9 mouse cellular contexts compared by ENCODE assay signal in the genomic region with DNA sequence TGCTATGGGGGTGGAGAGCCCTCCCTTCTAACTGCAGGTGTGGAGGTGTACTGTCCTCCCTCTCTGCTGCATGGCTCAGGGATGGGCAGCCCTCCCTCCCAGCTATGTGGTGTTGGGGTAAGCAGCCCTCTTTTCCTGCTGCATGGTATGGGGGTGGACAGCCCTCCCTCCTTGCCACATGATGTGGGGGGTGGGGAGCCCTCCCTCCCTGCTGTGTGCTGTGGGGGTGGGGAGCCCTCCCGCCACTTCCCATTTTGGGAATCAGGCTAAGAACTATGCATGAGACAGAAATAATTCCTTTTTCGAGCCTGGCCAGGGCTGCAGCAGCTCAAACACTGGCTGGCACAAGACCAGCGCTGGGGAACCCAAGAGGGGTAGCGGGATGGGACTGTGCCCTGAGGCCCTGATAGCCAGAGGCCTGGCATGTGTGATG. TPM values are rescaled to one million over a fixed set of nuclear protein-coding genes. Genes with fewer than 3 reads are reported as not detected.
DNase-seq lines count a peak whose midpoint lies in the region; ATAC-seq and TF ChIP-seq lines count a peak whose summit lies in the region.
"Had no signal": no experiment of that assay in that cellular context is flagged by ENCODE, and none has a peak within 500 bp of the region (broad histone marks: within the 10 kb centered on the region; RNA-seq: fewer than 3 reads in every experiment).

No protein-coding gene starts in this region.

- no peak for TF ChIP-seq POLR2A in cortical plate, adult 2 months (IDR thresholded peaks at IDR 0.05; ENCODE audit: extremely low read depth, insufficient read depth, low read length)
- no peak for TF ChIP-seq POLR2A in thymus, adult 2 months (IDR thresholded peaks at IDR 0.05; ENCODE audit: control insufficient read depth, extremely low read depth, insufficient read depth, low read length, poor library complexity)

- no peak overlapping the region for H3K9ac ChIP-seq in hindbrain, postnatal 0 days (replicated peaks; ENCODE audit: low read length)
- no peak overlapping the region for H3K9ac ChIP-seq in hindbrain, embryonic 12.5 days
- peak overlapping the region; percentile 42; the same call in 1 of the 2 replicates for H3K9ac ChIP-seq in midbrain, postnatal 0 days (replicated peaks; ENCODE audit: low read length, poor library complexity, severe bottlenecking)

- WGBS in hindbrain, postnatal 0 days: 33% methylated on average over 4 of the region's 4 CpGs
- WGBS in hindbrain, embryonic 12.5 days: 62% methylated on average over 4 of the region's 4 CpGs
- 25% methylated on average over 4 of the region's 4 CpGs for WGBS in midbrain, postnatal 0 days
- WGBS in thymus, adult 2 months: 61% methylated on average over 4 of the region's 4 CpGs

- H3K27ac ChIP-seq in hindbrain, postnatal 0 days: no peak overlapping the region
- H3K27ac ChIP-seq in hindbrain, embryonic 12.5 days: no peak overlapping the region
- H3K27ac ChIP-seq in cortical plate, adult 2 months (ENCODE audit: insufficient read depth, low read length): peak overlapping the region; percentile 95
- H3K27ac ChIP-seq in midbrain, postnatal 0 days (ENCODE audit: low read depth, low read length): no peak overlapping the region
- no peak overlapping the region for H3K27ac ChIP-seq in thymus, adult 2 months (ENCODE audit: control insufficient read depth, insufficient read depth, low read length)

- DNase-seq in hindbrain, postnatal 0 days (ENCODE audit: low spot score): peak; percentile 34
- DNase-seq in heart, postnatal 4 days: peak; percentile 71
- DNase-seq in midbrain, postnatal 0 days (ENCODE audit: low spot score): peak; percentile 39
- DNase-seq in thymus, adult 2 months: no peak
- DNase-seq in gastrocnemius, postnatal 10 days: no peak

- H3K9me3 ChIP-seq in hindbrain, postnatal 0 days (ENCODE audit: low read length): no peaks in the 10 kb centered on the region
- no peaks in the 10 kb centered on the region; the same call in 1 of the 2 replicates for H3K9me3 ChIP-seq in hindbrain, embryonic 12.5 days (replicated peaks)
- no peaks in the 10 kb centered on the region for H3K9me3 ChIP-seq in midbrain, postnatal 0 days (ENCODE audit: low read length)
- H3K9me3 ChIP-seq: G1E had no signal

- no peaks in the 10 kb centered on the region for H3K36me3 ChIP-seq in hindbrain, postnatal 0 days (ENCODE audit: insufficient read depth, low read length)
- H3K36me3 ChIP-seq in hindbrain, embryonic 12.5 days: no peaks in the 10 kb centered on the region
- H3K36me3 ChIP-seq in midbrain, postnatal 0 days (ENCODE audit: insufficient read depth, low read length): no peaks in the 10 kb centered on the region; the same call in 1 of the 2 replicates
- H3K36me3 ChIP-seq in thymus, adult 2 months (ENCODE audit: control insufficient read depth, insufficient read depth, low read length): no peaks in the 10 kb centered on the region
- H3K36me3 ChIP-seq: G1E had no signal

- no peak for TF ChIP-seq CTCF in hindbrain, postnatal 0 days (IDR thresholded peaks at IDR 0.05; ENCODE audit: low read depth)
- TF ChIP-seq CTCF in cortical plate, adult 2 months (IDR thresholded peaks at IDR 0.05; ENCODE audit: extremely low read depth, insufficient read depth, low read length): no peak
- TF ChIP-seq CTCF in midbrain, postnatal 0 days (IDR thresholded peaks at IDR 0.05): no peak
- TF ChIP-seq CTCF in thymus, adult 2 months (IDR thresholded peaks at IDR 0.05; ENCODE audit: borderline replicate concordance, control insufficient read depth, extremely low read depth, insufficient read depth, low read length, poor library complexity): no peak

- H3K4me1 ChIP-seq in hindbrain, postnatal 0 days (ENCODE audit: insufficient read depth, low read length): peaks cover 10% of the 10 kb centered on the region; the same call in 1 of the 2 replicates
- H3K4me1 ChIP-seq in hindbrain, embryonic 12.5 days: peaks cover 13% of the 10 kb centered on the region
- H3K4me1 ChIP-seq in cortical plate, adult 2 months (ENCODE audit: control insufficient read depth, insufficient read depth, low read length): peaks cover 20% of the 10 kb centered on the region
- H3K4me1 ChIP-seq in midbrain, postnatal 0 days (ENCODE audit: insufficient read depth, low read length): no peaks in the 10 kb centered on the region
- no peaks in the 10 kb centered on the region for H3K4me1 ChIP-seq in thymus, adult 2 months (replicated peaks; ENCODE audit: control insufficient read depth, insufficient read depth, low read length)

- no peak overlapping the region for H3K4me3 ChIP-seq in hindbrain, postnatal 0 days (ENCODE audit: low read length)
- no peak overlapping the region for H3K4me3 ChIP-seq in hindbrain, embryonic 12.5 days
- H3K4me3 ChIP-seq in cortical plate, adult 2 months (ENCODE audit: insufficient read depth, low read length): no peak overlapping the region
- H3K4me3 ChIP-seq in midbrain, postnatal 0 days (ENCODE audit: low read depth, low read length): no peak overlapping the region
- no peak overlapping the region for H3K4me3 ChIP-seq in thymus, adult 2 months (ENCODE audit: control insufficient read depth, insufficient read depth, low read length)

- no peaks in the 10 kb centered on the region for H3K27me3 ChIP-seq in hindbrain, postnatal 0 days (ENCODE audit: insufficient read depth, low read length)
- H3K27me3 ChIP-seq in hindbrain, embryonic 12.5 days: no peaks in the 10 kb centered on the region
- no peaks in the 10 kb centered on the region for H3K27me3 ChIP-seq in midbrain, postnatal 0 days (ENCODE audit: insufficient read depth, low read length)
- no peaks in the 10 kb centered on the region for H3K27me3 ChIP-seq in thymus, adult 2 months (ENCODE audit: control insufficient read depth, insufficient read depth, low read length)

- ATAC-seq in hindbrain, postnatal 0 days: peak; percentile 61
- no peak for ATAC-seq in hindbrain, embryonic 12.5 days (ENCODE audit: low FRiP score)
- 0 out of 2 replicates have a peak, but pooled peaks have one; percentile 52 for ATAC-seq in midbrain, postnatal 0 days (ENCODE audit: low FRiP score)
- no peak for ATAC-seq in monocyte, adult 5-6 weeks (replicated peaks; ENCODE audit: insufficient number of reproducible peaks, low FRiP score, low TSS enrichment, poor library complexity, severe bottlenecking)

- H3K4me2 ChIP-seq in hindbrain, postnatal 0 days (ENCODE audit: low read depth, low read length): no peak overlapping the region
- no peak overlapping the region for H3K4me2 ChIP-seq in hindbrain, embryonic 12.5 days (replicated peaks)
- no peak overlapping the region for H3K4me2 ChIP-seq in midbrain, postnatal 0 days (ENCODE audit: low read depth, low read length, poor library complexity, severe bottlenecking)

RNA-seq across cellular contexts. Expression of a gene that starts 34.4 kb away (rescaled TPM):
- total RNA-seq in hindbrain, postnatal 0 days (2014; rRNA removed): 21.5 and 33.6 TPM in 2 replicates
- 4.0 and 5.1 TPM in 2 replicates for polyA plus RNA-seq in hindbrain, postnatal 0 days (2015; fragmentation: Nextera tagmentation; extraction: Ambion mirVana)
- polyA plus RNA-seq in hindbrain, embryonic 12.5 days (2016; fragmentation: Nextera tagmentation; extraction: Ambion mirVana): 1.4 and 1.6 TPM in 2 replicates
- 63.5 and 68.7 TPM in 2 replicates for polyA plus RNA-seq in cortical plate, adult 2 months (2012; rRNA removed)
- 10 to 100 TPM; 22.5 to 26.9 TPM for total RNA-seq in heart, postnatal 4 days (2021)
- 29.8 and 30.0 TPM in 2 replicates for total RNA-seq in midbrain, postnatal 0 days (2014; rRNA removed)
- polyA plus RNA-seq in midbrain, postnatal 0 days (2015; fragmentation: Nextera tagmentation; extraction: Ambion mirVana): 5.6 and 6.4 TPM in 2 replicates
- 1.7 and 2.1 TPM in 2 replicates for polyA plus RNA-seq in thymus, adult 2 months (2012; rRNA removed)
- total RNA-seq in gastrocnemius, postnatal 10 days (2021): 10 to 100 TPM; 35.0 to 35.2 TPM
- total RNA-seq in monocyte, adult 5-6 weeks (2017): 0.49 to 2.1 TPM (median 0.57 TPM) in 3 replicates
- polyA plus RNA-seq: G1E had no signal

Comparison
In these comparisons a context has a peak if more than half of its experiments do, and no peak if none do; other contexts are left out.
1. ATAC-seq: peak in hindbrain, postnatal 0 days (single experiment) and midbrain, postnatal 0 days (single experiment); none in hindbrain, embryonic 12.5 days (single experiment) and monocyte, adult 5-6 weeks (single experiment).
2. DNase-seq: peak in hindbrain, postnatal 0 days (single experiment), heart, postnatal 4 days (single experiment) and midbrain, postnatal 0 days (single experiment); none in thymus, adult 2 months (single experiment) and gastrocnemius, postnatal 10 days (single experiment).